Mouse (Mus musculus) hindbrain, embryonic 13.5 days (tissue): ENCODE results near the gene Krt90. TPM values are rescaled to one million over a fixed set of nuclear protein-coding genes. Genes with fewer than 3 reads are reported as not detected.

Experiments
- ATAC-seq: fragments of 200-750 bp; cut with Nextera tagmentation; 2 replicates; pipeline ENCODE4 v1.8.0; 2017; ENCODE audit warnings: moderate TSS enrichment; ENCODE audit not compliant: low FRiP score
- H3K27ac ChIP-seq: fragments of 300-500 bp; sonication (generic); 2 replicates; pipeline ENCODE4 v1.5.1; 2015; ENCODE audit warnings: inconsistent platforms, mild to moderate bottlenecking, moderate library complexity
- H3K27me3 ChIP-seq: fragments of 300-500 bp; sonication (generic); 2 replicates; pipeline ENCODE4 v1.6.1; 2015; ENCODE audit warnings: mild to moderate bottlenecking, inconsistent platforms
- H3K36me3 ChIP-seq: fragments of 300-500 bp; sonication (generic); 2 replicates; pipeline ENCODE4 v1.6.1; 2015; ENCODE audit warnings: mild to moderate bottlenecking, inconsistent platforms
- H3K4me1 ChIP-seq: fragments of 300-500 bp; sonication (generic); replicated peaks from 2 replicates; pipeline ENCODE4 v1.6.1; 2015; ENCODE audit warnings: inconsistent platforms
- H3K4me2 ChIP-seq: fragments of 300-500 bp; sonication (generic); 2 replicates; pipeline ENCODE4 v1.6.1; 2015; ENCODE audit warnings: inconsistent platforms, mild to moderate bottlenecking, moderate library complexity
- H3K4me3 ChIP-seq: fragments of 300-500 bp; sonication (generic); 2 replicates; pipeline ENCODE4 v1.5.1; 2015; ENCODE audit warnings: mild to moderate bottlenecking, inconsistent platforms
- H3K9ac ChIP-seq: fragments of 300-500 bp; sonication (generic); 2 replicates; pipeline ENCODE4 v1.6.1; 2015; ENCODE audit warnings: mild to moderate bottlenecking, inconsistent platforms
- H3K9me3 ChIP-seq: fragments of 300-500 bp; sonication (generic); 2 replicates; pipeline ENCODE4 v1.6.1; 2016; ENCODE audit warnings: inconsistent platforms
- WGBS: fragments of 180-500 bp; shearing (Covaris S2); methylation state at CpG from one replicate; pipeline ENCODE4 v1.1.7; 2015; 5-methylcytosine and 5-hydroxymethylcytosine counted together
- polyA plus RNA-seq: library from polyadenylated mRNA; unstranded; fragments of >200 nt; fragmentation: Nextera tagmentation; extraction: Ambion mirVana; gene quantifications from 2 replicates; pipeline ENCODE4 v1.2.1, GENCODE M21; 2015

The Krt90 gene
- 0.08 TPM in 1 of 2 replicates, not detected in the other for polyA plus RNA-seq

GRCm38 (mm10) chr15:101562850-101563249 is at the start of gene Krt90:
Gene Krt90, minus strand, starts transcription at chr15:101562950.
- H3K27me3 ChIP-seq, result peaks cover 7% of the 10 kb centered on the region; the same call in 1 of the 2 replicates
- WGBS, result 64% methylated on average over 5 of the region's 5 CpGs
- no peak for ATAC-seq
- no peak within 1 kb of the TSS for H3K9ac ChIP-seq
- H3K27ac ChIP-seq, result no peak within 1 kb of the TSS
- H3K4me3 ChIP-seq, result no peak within 1 kb of the TSS
- no peaks in the 10 kb centered on the region for H3K9me3 ChIP-seq
- H3K36me3 ChIP-seq, result no peaks in the 10 kb centered on the region
- H3K4me2 ChIP-seq, result no peak within 1 kb of the TSS
- peaks cover 8% of the 10 kb centered on the region for H3K4me1 ChIP-seq

GRCm38 (mm10) chr15:101599123-101599522 is 36.4 kb upstream of the Krt90 start:
- Histone ChIP-seq H3K27ac (no peak overlapping the region), H3K4me1 (no peaks in the 10 kb centered on the region), H3K4me3 (no peak overlapping the region), H3K36me3 (no peaks in the 10 kb centered on the region), H3K27me3 (no peaks in the 10 kb centered on the region), H3K4me2 (no peak overlapping the region), H3K9ac (no peak overlapping the region), H3K9me3 (no peaks in the 10 kb centered on the region)
- WGBS, result 70% methylated on average over 6 of the region's 6 CpGs
- ATAC-seq, result no peak

DNA sequence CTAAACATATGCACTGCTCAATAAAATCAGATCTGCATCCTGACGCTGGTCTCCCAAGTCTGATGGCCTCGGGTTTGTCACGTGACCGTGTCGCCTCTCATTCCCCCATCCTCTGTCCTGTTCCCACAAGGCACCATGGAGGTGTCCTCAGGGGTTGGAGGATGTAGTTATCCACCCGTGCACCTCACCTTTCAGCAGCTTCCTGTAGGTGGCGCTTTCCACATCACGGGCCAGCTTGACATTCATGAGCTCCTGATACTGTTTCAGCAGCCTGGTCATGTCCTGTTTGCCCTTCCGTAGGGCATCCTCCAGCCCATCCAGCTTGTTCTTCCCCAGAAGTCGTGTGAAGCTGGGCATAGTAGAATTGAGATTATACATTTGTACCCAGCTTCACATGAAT is 25.5 kb upstream of the Krt90 start:
- Histone ChIP-seq H3K27ac (no peak overlapping the region), H3K9ac (no peak overlapping the region), H3K9me3 (no peaks in the 10 kb centered on the region), H3K4me1 (no peaks in the 10 kb centered on the region), H3K4me3 (no peak overlapping the region), H3K4me2 (no peak overlapping the region), H3K36me3 (no peaks in the 10 kb centered on the region), H3K27me3 (no peaks in the 10 kb centered on the region)
- WGBS, result 86% methylated on average over 10 of the region's 10 CpGs
- ATAC-seq, result no peak

DNA sequence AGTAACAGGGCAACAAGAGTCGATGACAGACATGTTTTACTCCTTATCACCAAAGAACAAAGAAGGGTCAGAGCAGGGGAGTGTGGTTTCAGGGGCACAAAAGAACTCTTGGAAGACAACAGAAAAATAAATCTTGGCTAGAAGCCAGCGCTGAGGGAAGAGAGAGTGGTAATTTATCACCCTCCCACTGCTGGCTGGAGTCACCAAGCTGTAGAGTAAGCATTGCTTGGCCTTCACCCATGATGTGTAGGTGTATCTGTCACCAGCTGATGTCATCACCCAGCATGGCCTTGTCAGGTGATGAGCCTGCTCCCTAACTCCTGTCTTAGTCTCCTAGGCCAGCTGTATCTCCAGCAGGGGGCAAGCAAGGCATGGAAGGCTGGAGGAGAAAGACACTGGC is 21.7 kb upstream of the Krt90 start:
- no peaks in the 10 kb centered on the region for H3K27me3 ChIP-seq
- ATAC-seq, result no peak
- H3K4me1 ChIP-seq, result no peaks in the 10 kb centered on the region
- no peaks in the 10 kb centered on the region for H3K9me3 ChIP-seq
- H3K4me2 ChIP-seq, result no peak overlapping the region
- H3K27ac ChIP-seq, result no peak overlapping the region
- no peak overlapping the region for H3K9ac ChIP-seq
- no peak overlapping the region for H3K4me3 ChIP-seq
- WGBS, result 22% methylated on average over 2 of the region's 2 CpGs
- no peaks in the 10 kb centered on the region for H3K36me3 ChIP-seq

DNA sequence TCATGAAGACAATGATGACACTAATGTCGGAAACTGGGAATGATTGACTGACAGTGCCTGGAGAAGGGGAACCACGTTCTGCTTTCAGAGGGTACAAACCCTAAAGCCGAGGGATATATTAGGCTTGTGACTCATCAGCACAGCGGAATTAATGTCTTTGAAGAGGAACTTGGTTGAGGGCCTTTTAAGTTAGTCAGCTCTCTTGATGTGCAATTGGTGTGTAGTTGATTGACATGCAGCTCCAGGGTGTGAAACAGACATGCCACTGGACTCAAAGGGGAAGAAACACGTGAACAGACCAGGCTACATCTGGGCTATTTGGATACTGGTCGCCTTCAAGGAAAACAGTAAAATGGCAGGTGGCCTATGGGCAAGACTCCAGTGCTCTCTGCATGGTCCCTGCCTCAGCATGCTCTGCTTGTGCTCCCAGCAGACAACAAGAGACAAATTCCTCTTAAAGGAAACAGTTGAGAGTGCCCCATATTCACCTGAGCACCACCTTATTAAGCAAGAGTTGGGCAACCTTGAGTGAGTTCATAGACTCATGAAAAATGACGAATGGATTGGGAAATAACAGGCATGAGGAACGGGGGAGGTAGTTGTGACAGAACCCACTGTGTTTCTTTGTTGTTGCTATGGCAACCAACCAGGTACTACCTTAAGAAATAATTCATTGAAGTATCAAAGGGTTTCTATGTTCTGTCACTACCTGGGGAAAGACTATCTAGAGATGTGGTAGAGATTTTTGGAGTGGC is 20.6 kb upstream of the Krt90 start:
- no peaks in the 10 kb centered on the region for H3K36me3 ChIP-seq
- no peaks in the 10 kb centered on the region for H3K9me3 ChIP-seq
- no peaks in the 10 kb centered on the region for H3K27me3 ChIP-seq
- H3K9ac ChIP-seq, result no peak overlapping the region
- ATAC-seq, result no peak
- no peak overlapping the region for H3K4me2 ChIP-seq
- no peak overlapping the region for H3K4me3 ChIP-seq
- H3K4me1 ChIP-seq, result no peaks in the 10 kb centered on the region
- 78% methylated on average over 8 of the region's 8 CpGs for WGBS
- H3K27ac ChIP-seq, result no peak overlapping the region

GRCm38 (mm10) chr15:101581701-101582100 is 19.0 kb upstream of the Krt90 start:
- no peak overlapping the region for H3K4me2 ChIP-seq
- H3K27me3 ChIP-seq, result no peaks in the 10 kb centered on the region
- H3K9ac ChIP-seq, result no peak overlapping the region
- H3K4me3 ChIP-seq, result no peak overlapping the region
- 81% methylated on average over 3 of the region's 3 CpGs for WGBS
- ATAC-seq, result no peak
- H3K36me3 ChIP-seq, result no peaks in the 10 kb centered on the region
- no peaks in the 10 kb centered on the region for H3K4me1 ChIP-seq
- H3K9me3 ChIP-seq, result no peaks in the 10 kb centered on the region
- no peak overlapping the region for H3K27ac ChIP-seq

DNA sequence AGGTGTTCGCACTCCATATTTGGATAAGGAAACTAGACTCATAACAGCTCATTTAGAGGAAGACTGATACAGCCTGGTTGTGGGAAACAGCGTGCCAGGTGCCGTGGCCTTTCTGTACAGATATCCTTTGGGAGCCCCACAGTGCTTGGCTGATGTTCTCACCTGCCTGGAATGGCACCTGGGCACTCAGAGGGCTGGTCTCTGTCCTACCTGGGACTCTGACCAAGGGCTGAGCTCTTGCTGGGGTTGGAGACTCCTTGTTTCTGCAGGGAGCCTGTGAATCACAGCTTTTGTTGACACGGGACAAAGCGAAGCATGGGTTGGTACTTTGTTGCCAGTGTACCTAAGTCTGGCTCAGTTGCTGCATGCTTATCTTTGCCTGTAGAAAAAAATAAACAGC is 12.8 kb upstream of the Krt90 start:
- 90% methylated on average over 5 of the region's 5 CpGs for WGBS
- Histone ChIP-seq H3K36me3 (no peaks in the 10 kb centered on the region), H3K27me3 (no peaks in the 10 kb centered on the region), H3K9ac (no peak overlapping the region), H3K4me2 (no peak overlapping the region), H3K4me1 (no peaks in the 10 kb centered on the region), H3K27ac (no peak overlapping the region), H3K4me3 (no peak overlapping the region), H3K9me3 (no peaks in the 10 kb centered on the region)
- ATAC-seq, result no peak

DNA sequence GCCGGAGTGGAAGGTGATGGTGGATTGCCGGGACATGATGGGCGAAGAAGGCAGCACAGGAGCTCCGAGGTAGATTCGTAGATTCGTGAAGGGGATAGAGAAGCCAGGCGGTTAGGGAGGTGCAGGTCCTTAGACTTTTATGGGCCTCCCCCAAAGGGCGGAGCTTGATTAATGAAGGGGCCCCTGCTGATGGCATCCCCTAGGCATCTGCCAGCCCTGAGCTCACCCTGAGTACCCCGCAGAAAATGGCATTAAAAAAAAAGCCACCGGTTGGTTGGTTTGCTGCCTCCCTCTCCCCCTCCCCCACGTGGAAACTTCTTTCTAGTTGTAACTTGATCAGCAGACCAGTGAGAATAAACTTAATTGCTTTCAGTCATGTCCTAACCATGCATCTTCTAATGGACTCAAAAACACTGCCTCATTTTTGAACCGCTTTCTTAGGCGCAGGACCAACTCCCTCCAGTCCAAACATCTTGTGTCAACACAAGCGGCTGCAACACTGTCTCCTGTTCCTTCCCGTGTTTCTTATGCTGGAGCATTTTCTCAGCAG is 11.1 kb upstream of the Krt90 start, which contains the start of gene Krt75:
Gene Krt75 (minus strand): TSS at position 109 of the 550 bp plus-strand sequence.
- no peak within 1 kb of the TSS for H3K4me3 ChIP-seq
- no peak for ATAC-seq
- H3K4me1 ChIP-seq, result no peaks in the 10 kb centered on the region
- no peaks in the 10 kb centered on the region for H3K36me3 ChIP-seq
- no peak within 1 kb of the TSS for H3K27ac ChIP-seq
- no peak within 1 kb of the TSS for H3K4me2 ChIP-seq
- no peaks in the 10 kb centered on the region for H3K27me3 ChIP-seq
- 73% methylated on average over 15 of the region's 15 CpGs for WGBS
- no peak within 1 kb of the TSS for H3K9ac ChIP-seq
- no peaks in the 10 kb centered on the region for H3K9me3 ChIP-seq

- Histone ChIP-seq H3K9me3 (no peaks in the 10 kb centered on the region), H3K27ac (no peak overlapping the region), H3K36me3 (no peaks in the 10 kb centered on the region), H3K9ac (no peak overlapping the region), H3K27me3 (peaks cover 2% of the 10 kb centered on the region; the same call in 1 of the 2 replicates), H3K4me3 (no peak overlapping the region), H3K4me2 (no peak overlapping the region), H3K4me1 (no peaks in the 10 kb centered on the region)
- 50% methylated on average over 7 of the region's 7 CpGs for WGBS
- no peak for ATAC-seq
Measured at GRCm38 (mm10) chr15:101567780-101568179, 5.0 kb upstream of the Krt90 start.

GRCm38 (mm10) chr15:101558034-101558646 is 4.6 kb downstream of the Krt90 start:
- 7% methylated on average over 7 of the region's 7 CpGs for WGBS

GRCm38 (mm10) chr15:101553169-101553568 is 9.6 kb downstream of the Krt90 start:
- Histone ChIP-seq H3K4me2 (peak overlapping the region; percentile 38), H3K4me3 (peak overlapping the region; percentile 19), H3K4me1 (peaks cover 15% of the 10 kb centered on the region), H3K36me3 (no peaks in the 10 kb centered on the region), H3K27me3 (peaks cover 30% of the 10 kb centered on the region), H3K9me3 (no peaks in the 10 kb centered on the region), H3K9ac (no peak overlapping the region), H3K27ac (no peak overlapping the region)
- peak; percentile 59; the same call in 1 of the 2 replicates for ATAC-seq
- WGBS, result 0% methylated on average over 11 of the region's 11 CpGs

More at GRCm38 (mm10) chr15:101558034-101558646, 4.6 kb downstream of the Krt90 start:
- Histone ChIP-seq H3K4me1 (peaks cover 13% of the 10 kb centered on the region), H3K27ac (no peak overlapping the region), H3K9ac (no peak overlapping the region), H3K27me3 (0 out of 2 replicates have a peak, but pooled peaks cover 13% of the 10 kb centered on the region), H3K4me2 (no peak overlapping the region), H3K36me3 (no peaks in the 10 kb centered on the region), H3K4me3 (no peak overlapping the region), H3K9me3 (no peaks in the 10 kb centered on the region)
- no peak for ATAC-seq

GRCm38 (mm10) chr15:101552188-101552587 is 10.6 kb downstream of the Krt90 start:
- no peak overlapping the region for H3K4me2 ChIP-seq
- WGBS, result 87% methylated on average over 8 of the region's 8 CpGs
- no peaks in the 10 kb centered on the region for H3K36me3 ChIP-seq
- no peaks in the 10 kb centered on the region for H3K9me3 ChIP-seq
- H3K4me1 ChIP-seq, result peaks cover 11% of the 10 kb centered on the region
- peaks cover 30% of the 10 kb centered on the region for H3K27me3 ChIP-seq
- ATAC-seq, result no peak
- no peak overlapping the region for H3K4me3 ChIP-seq
- H3K9ac ChIP-seq, result no peak overlapping the region
- H3K27ac ChIP-seq, result no peak overlapping the region
